Mouse (Mus musculus): ENCODE measurements around the gene Olfr1443.

- no peak for TF ChIP-seq CTCF (IDR thresholded peaks at IDR 0.05; ENCODE audit: extremely low read depth, insufficient read length, insufficient replicate concordance, low read depth, low read length)
- no peak for TF ChIP-seq POLR2A (IDR thresholded peaks at IDR 0.05; ENCODE audit: low read depth, low read length)
Measured at GRCm38 (mm10) chr19:12708986-12709385, 31.1 kb downstream of the Olfr1443 start.
